Mouse (Mus musculus): ENCODE measurements around the gene Sec22c. TPM values are rescaled to one million over a fixed set of nuclear protein-coding genes. Genes with fewer than 3 reads are reported as not detected.

Gene Sec22c
- polyA plus RNA-seq, 1 experiment from 2014 or later, result 6.1 TPM

DNA sequence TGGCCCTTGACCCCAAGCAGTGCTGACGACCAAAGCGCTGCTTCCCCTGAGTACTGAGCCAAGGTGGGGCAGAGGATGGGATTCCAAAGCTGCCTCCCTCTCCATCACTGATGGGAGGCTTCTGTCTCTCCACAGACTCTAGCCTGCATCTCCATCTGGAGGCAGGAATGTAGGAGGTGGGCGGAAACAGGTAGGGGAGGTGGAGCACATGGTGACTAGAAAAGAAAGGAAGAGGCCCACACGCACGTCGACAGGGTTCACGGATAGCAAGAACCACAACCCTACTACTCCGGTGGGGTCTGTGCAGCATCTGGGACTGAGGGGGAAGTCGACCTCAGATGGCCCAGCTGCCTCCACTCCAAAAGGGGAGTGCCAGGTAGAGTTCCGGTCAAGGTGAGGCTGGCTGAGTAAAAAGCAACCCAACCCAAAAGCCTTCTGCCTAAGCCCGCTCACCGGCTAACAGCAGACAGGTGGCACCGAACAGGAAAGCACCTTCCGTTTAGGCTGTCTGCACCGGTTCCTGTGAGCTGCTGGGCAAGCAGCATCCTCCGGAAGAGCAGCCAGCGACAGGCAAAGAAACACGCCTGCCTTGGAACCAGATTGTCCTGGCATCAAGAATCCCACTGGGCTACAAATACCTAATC, 23.1 kb downstream of the Sec22c start:
- Histone ChIP-seq H3K9ac (replicated peaks; ENCODE audit: low read depth) (no peak overlapping the region), H3K27ac (ENCODE audit: low read length) (no peak overlapping the region), H3K9me3 (ENCODE audit: low read length) (no peaks in the 10 kb centered on the region), H3K36me3 (ENCODE audit: insufficient read depth, low read length) (peaks cover 7% of the 10 kb centered on the region), H3K4me1 (ENCODE audit: insufficient read depth, low read depth, low read length) (peaks cover 7% of the 10 kb centered on the region; the same call in 1 of the 2 replicates), H3K4me3 (ENCODE audit: low read depth, low read length) (no peak overlapping the region), H3K4me2 (replicated peaks; ENCODE audit: low read depth, low read length) (no peak overlapping the region), H3K27me3 (replicated peaks; ENCODE audit: insufficient read depth, low read length) (no peaks in the 10 kb centered on the region)
- 70% methylated on average over 18 of the region's 18 CpGs for WGBS
- DNase-seq (ENCODE audit: low spot score), result no peak
- no peak for ATAC-seq
- TF ChIP-seq CTCF (IDR thresholded peaks at IDR 0.05) (no peak), EP300 (IDR thresholded peaks at IDR 0.05) (no peak)

GRCm38 (mm10) chr9:121681191-121681590, 24.1 kb downstream of the Sec22c start:
- no peaks in the 10 kb centered on the region for H3K27me3 ChIP-seq (replicated peaks; ENCODE audit: insufficient read depth, low read length)
- H3K36me3 ChIP-seq (ENCODE audit: insufficient read depth, low read length), result peaks cover 5% of the 10 kb centered on the region; the same call in 1 of the 2 replicates
- DNase-seq (ENCODE audit: low spot score) (no peak), ATAC-seq (no peak)
- WGBS, result 74% methylated on average over 8 of the region's 8 CpGs
- no peak for TF ChIP-seq CTCF (IDR thresholded peaks at IDR 0.05)
- TF ChIP-seq EP300 (IDR thresholded peaks at IDR 0.05), result no peak
- no peak overlapping the region for H3K4me3 ChIP-seq (ENCODE audit: low read depth, low read length)
- H3K9me3 ChIP-seq (ENCODE audit: low read length), result no peaks in the 10 kb centered on the region
- peaks cover 7% of the 10 kb centered on the region; the same call in 1 of the 2 replicates for H3K4me1 ChIP-seq (ENCODE audit: insufficient read depth, low read depth, low read length)
- no peak overlapping the region for H3K4me2 ChIP-seq (replicated peaks; ENCODE audit: low read depth, low read length)
- no peak overlapping the region for H3K9ac ChIP-seq (replicated peaks; ENCODE audit: low read depth)
- H3K27ac ChIP-seq (ENCODE audit: low read length), result no peak overlapping the region

- 22% methylated on average over 6 of the region's 6 CpGs for WGBS
- Histone ChIP-seq H3K9ac (replicated peaks; ENCODE audit: low read depth) (no peak overlapping the region), H3K27me3 (replicated peaks; ENCODE audit: insufficient read depth, low read length) (no peaks in the 10 kb centered on the region), H3K36me3 (ENCODE audit: insufficient read depth, low read length) (no peaks in the 10 kb centered on the region), H3K4me3 (ENCODE audit: low read depth, low read length) (no peak overlapping the region), H3K9me3 (ENCODE audit: low read length) (no peaks in the 10 kb centered on the region), H3K4me1 (ENCODE audit: insufficient read depth, low read depth, low read length) (peaks cover 7% of the 10 kb centered on the region; the same call in 1 of the 2 replicates), H3K27ac (ENCODE audit: low read length) (no peak overlapping the region), H3K4me2 (replicated peaks; ENCODE audit: low read depth, low read length) (no peak overlapping the region)
- TF ChIP-seq EP300 (IDR thresholded peaks at IDR 0.05), result no peak
- TF ChIP-seq CTCF (IDR thresholded peaks at IDR 0.05), result peak; percentile 91
- DNase-seq (ENCODE audit: low spot score), result peak; percentile 86
- peak; percentile 53 for ATAC-seq
Measured at GRCm38 (mm10) chr9:121679549-121679948, 25.7 kb downstream of the Sec22c start.

GRCm38 (mm10) chr9:121677476-121677875, 27.8 kb downstream of the Sec22c start:
- no peak overlapping the region for H3K9ac ChIP-seq (replicated peaks; ENCODE audit: low read depth)
- ATAC-seq, result peak; percentile 72
- TF ChIP-seq CTCF (IDR thresholded peaks at IDR 0.05), result no peak
- peak; percentile 94 for TF ChIP-seq EP300 (IDR thresholded peaks at IDR 0.05)
- DNase-seq (ENCODE audit: low spot score), result peak; percentile 69
- no peaks in the 10 kb centered on the region for H3K36me3 ChIP-seq (ENCODE audit: insufficient read depth, low read length)
- H3K4me3 ChIP-seq (ENCODE audit: low read depth, low read length), result no peak overlapping the region
- no peak overlapping the region for H3K27ac ChIP-seq (ENCODE audit: low read length)
- H3K4me2 ChIP-seq (replicated peaks; ENCODE audit: low read depth, low read length), result no peak overlapping the region
- no peaks in the 10 kb centered on the region for H3K9me3 ChIP-seq (ENCODE audit: low read length)
- no peaks in the 10 kb centered on the region for H3K27me3 ChIP-seq (replicated peaks; ENCODE audit: insufficient read depth, low read length)
- 20% methylated on average over 8 of the region's 8 CpGs for WGBS
- peaks cover 7% of the 10 kb centered on the region; the same call in 1 of the 2 replicates for H3K4me1 ChIP-seq (ENCODE audit: insufficient read depth, low read depth, low read length)

DNA sequence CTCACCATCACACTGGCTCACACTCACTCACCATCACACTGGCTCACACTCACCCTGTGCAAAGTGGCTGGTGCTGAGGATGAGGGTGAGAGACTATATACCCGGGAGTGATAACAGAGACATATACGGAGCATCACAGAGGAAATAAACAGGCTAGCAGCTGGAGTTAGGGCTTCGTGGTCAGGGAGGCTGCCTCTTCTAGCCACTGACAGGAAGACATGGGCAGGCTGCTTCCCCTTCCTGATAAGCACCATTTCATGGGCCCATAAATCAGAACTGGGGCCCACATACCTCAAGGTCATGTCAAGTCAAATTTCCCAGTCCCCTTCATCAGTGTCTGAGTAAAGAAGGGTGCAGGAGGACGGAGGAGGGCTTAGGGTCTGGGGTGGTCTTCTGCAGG, 28.2 kb downstream of the Sec22c start:
- Histone ChIP-seq H3K27me3 (replicated peaks; ENCODE audit: insufficient read depth, low read length) (no peaks in the 10 kb centered on the region), H3K36me3 (ENCODE audit: insufficient read depth, low read length) (no peaks in the 10 kb centered on the region), H3K9ac (replicated peaks; ENCODE audit: low read depth) (no peak overlapping the region), H3K4me3 (ENCODE audit: low read depth, low read length) (no peak overlapping the region), H3K27ac (ENCODE audit: low read length) (no peak overlapping the region), H3K4me2 (replicated peaks; ENCODE audit: low read depth, low read length) (no peak overlapping the region), H3K9me3 (ENCODE audit: low read length) (no peaks in the 10 kb centered on the region), H3K4me1 (ENCODE audit: insufficient read depth, low read depth, low read length) (peaks cover 7% of the 10 kb centered on the region; the same call in 1 of the 2 replicates)
- peak; percentile 48 for DNase-seq (ENCODE audit: low spot score)
- ATAC-seq, result peak; percentile 54
- 34% methylated on average over 4 of the region's 4 CpGs for WGBS
- TF ChIP-seq CTCF (IDR thresholded peaks at IDR 0.05) (no peak), EP300 (IDR thresholded peaks at IDR 0.05) (no peak)

DNA sequence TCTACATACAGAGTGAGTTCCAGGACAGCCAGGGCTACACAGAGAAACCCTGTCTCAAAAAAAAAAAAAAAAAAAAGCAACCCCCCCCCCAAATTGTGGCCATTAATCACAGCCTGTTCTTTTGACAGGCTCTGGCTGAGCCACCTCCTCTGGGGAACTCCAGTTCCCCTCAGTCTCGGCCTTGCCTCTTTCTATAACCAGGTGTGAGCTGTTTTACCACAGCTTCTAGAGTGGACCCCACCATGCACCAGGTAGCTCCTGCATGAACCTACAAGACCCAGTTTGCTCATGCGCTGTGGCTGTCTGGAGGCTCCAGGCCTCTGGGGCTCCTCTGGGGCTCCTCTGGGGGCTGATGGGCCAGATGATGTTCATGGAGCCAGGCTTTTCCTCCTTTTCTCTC, 29.7 kb downstream of the Sec22c start:
- Histone ChIP-seq H3K27me3 (replicated peaks; ENCODE audit: insufficient read depth, low read length) (0 out of 2 replicates have a peak, but pooled peaks cover 4% of the 10 kb centered on the region), H3K27ac (ENCODE audit: low read length) (no peak overlapping the region), H3K9me3 (ENCODE audit: low read length) (no peaks in the 10 kb centered on the region), H3K4me2 (replicated peaks; ENCODE audit: low read depth, low read length) (no peak overlapping the region), H3K9ac (replicated peaks; ENCODE audit: low read depth) (no peak overlapping the region), H3K4me3 (ENCODE audit: low read depth, low read length) (no peak overlapping the region), H3K36me3 (ENCODE audit: insufficient read depth, low read length) (no peaks in the 10 kb centered on the region), H3K4me1 (ENCODE audit: insufficient read depth, low read depth, low read length) (peaks cover 11% of the 10 kb centered on the region)
- TF ChIP-seq CTCF (IDR thresholded peaks at IDR 0.05) (no peak), EP300 (IDR thresholded peaks at IDR 0.05) (no peak)
- WGBS, result 86% methylated on average over 2 of the region's 2 CpGs
- no peak for ATAC-seq
- DNase-seq (ENCODE audit: low spot score), result no peak
